Mouse (Mus musculus): Measurements from ENCODE around the gene Upp2.
A peak's percentile ranks its signal among the peaks of the same experiment; 100 is the strongest.

Upp2 gene

DNA sequence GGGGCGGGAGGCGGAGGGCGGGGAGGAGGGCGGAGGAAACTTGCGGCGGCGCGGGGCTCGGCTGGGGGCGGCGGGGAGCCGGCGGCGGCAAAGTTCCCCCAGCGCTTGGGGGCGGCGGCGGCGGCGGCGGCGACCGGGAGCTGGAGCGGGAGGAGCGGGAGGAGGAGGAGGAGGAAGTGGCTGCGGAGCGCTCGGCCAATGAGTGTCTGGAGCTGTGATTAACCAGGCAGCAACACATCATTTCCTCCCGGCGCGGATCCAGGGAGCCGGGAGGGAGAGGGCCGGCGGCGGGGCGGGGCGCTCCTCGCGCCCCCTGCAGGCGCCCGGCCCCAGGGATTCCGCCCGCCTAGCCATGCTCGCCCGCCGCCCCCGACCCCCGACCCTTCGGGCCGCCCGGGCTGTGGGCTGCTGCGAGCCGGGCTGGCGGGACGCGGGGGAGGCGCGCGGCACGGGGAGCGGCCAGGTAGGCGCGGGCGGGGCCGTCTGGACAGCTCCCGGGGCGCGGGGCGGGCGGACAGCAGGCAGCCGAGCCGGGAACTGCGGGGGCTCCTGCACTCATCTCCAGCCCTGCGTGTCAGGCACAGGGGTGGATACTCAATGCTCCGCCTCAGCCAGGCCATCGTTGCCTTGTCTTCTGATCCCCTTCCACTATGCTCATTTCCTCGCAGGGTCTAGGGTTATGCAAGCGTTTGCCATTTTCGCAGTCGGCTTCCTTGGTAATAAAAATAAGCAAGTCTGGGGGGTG is at the start of gene Upp2, which contains the start of gene Acvr1:
Upp2 (plus strand) TSS at position 233 of the 745 bp plus-strand sequence.
Acvr1 (minus strand) TSS at position 92 of the 745 bp plus-strand sequence.
- DNase-seq (ENCODE audit: low spot score): peak; percentile 20

DNA sequence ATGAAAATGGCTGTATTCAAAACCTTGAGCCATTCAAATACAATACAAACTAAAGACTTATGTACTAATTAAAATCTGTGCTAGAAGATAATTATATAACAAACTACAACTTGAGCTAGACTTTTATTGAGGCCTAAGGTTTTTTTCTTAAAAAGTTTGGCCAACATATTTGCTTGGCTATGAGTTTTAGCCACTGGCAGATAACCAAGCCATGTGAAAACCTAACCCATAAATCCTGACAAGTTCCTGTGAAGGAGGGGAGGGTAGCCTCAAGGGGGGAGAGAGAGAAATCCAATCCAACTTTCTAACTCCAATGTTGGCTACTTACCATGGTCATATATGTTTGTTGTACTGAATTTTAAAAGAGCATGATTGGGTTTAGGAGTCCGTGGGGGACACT is 48.6 kb upstream of the Upp2 start:
- DNase-seq (ENCODE audit: low spot score): no peak

GRCm38 (mm10) chr2:58520727-58521126 is 46.4 kb upstream of the Upp2 start:
- no peak for DNase-seq (ENCODE audit: low spot score)

DNA sequence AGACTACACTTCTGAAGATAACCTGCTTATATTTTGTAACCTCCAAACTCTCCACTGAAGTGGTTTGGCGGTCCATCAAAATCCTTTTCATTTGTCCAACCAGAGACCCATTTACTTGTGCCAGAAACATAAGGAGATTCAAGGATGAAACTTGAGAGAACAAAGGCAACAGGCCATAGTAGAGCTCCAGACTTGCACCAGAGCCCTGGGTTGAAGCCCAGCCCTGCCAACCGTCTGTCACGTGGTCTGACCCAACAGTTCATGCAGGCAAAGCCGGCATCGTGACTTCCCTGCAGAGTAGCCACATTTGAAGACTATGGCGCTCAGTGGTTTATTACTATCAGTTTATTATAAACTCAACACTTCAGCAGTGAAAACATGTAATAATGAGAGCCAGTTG is 45.5 kb upstream of the Upp2 start:
- DNase-seq (ENCODE audit: low spot score): no peak

DNA sequence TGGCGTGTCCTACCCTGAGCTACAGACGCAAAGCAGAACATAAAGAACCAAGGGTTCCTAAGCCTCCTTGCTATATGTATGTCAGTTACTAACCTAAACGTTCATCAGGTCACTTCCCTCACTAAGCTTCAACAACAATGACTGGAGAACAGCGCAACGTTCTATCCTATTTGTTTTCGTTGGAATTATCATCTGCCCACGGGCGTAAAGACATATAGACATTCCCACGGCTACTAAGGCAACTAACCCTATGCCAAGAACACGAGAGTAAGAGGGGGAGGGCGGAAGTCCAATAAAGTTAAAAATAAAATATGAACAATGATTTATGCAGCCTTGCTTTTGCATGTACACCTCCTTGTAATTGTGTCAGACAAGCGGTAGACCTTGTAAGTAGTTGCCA is 44.0 kb upstream of the Upp2 start:
- no peak for DNase-seq (ENCODE audit: low spot score)

GRCm38 (mm10) chr2:58523894-58524293 is 43.2 kb upstream of the Upp2 start:
- DNase-seq (ENCODE audit: low spot score): no peak

- DNase-seq (ENCODE audit: low spot score): no peak
These were observed 42.7 kb upstream of the Upp2 start for GRCm38 (mm10) chr2:58524356-58524755.

- no peak for DNase-seq (ENCODE audit: low spot score)
These were observed 39.3 kb upstream of the Upp2 start for GRCm38 (mm10) chr2:58527786-58528185.

- DNase-seq (ENCODE audit: low spot score): no peak
These were observed 37.7 kb upstream of the Upp2 start for GRCm38 (mm10) chr2:58529384-58529783.

- no peak for DNase-seq (ENCODE audit: low spot score)
These were observed 37.1 kb upstream of the Upp2 start for GRCm38 (mm10) chr2:58529860-58530440.

GRCm38 (mm10) chr2:58530521-58530920 is 36.6 kb upstream of the Upp2 start:
- DNase-seq (ENCODE audit: low spot score): no peak

DNA sequence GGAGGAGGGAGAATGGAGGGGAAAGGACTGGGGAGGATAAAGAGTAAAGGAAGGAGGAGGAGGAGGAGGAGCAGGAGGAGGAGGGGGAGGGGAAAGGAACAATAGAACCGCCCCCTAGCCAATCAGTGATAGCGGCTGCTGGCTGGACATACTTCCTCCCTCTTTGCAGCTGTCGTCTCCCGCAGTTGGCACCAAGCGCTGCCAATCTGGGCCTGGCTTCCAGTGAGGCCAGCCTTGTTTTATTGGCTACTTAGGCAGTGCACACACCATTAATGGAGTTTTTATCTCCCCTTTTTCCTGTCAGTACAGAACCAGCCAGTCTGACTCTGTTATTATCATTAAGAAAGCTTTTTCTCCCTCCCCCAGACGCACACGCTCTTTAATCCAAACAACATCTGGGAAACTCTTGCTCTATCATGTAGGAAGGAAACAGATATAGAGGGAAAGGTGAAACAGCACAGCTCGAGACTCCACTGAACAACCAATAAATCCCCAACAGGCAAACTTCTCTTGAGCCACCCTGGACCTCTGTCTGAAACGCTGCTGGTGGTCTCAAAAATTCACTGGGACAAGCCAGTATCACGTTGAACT is 34.7 kb upstream of the Upp2 start:
- no peak for DNase-seq (ENCODE audit: low spot score)

DNA sequence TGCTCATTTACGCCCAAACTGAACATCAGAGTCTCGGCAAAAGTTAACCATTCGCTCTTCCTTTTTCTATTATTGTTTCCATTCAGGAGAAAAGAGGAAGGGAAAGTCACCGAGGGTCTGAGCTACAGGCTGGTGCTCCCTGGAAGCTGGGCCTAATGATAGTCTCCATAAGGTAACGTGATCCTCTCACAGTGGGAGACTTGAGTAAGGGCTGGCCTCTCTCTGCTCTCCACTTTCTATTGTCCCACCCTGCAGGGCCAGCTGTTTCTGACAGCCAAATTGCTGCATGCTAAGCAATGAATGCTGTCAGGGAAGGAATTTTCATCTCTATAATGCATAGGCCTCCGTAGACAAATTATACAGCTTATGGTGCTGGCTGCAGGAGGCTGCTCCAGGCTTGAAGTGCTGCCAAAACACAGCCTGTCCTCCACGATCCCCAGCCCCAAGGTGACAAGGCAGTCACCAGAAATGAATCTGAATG is 33.5 kb upstream of the Upp2 start:
- no peak for DNase-seq (ENCODE audit: low spot score)

GRCm38 (mm10) chr2:58534379-58534778 is 32.7 kb upstream of the Upp2 start:
- DNase-seq (ENCODE audit: low spot score): no peak

DNA sequence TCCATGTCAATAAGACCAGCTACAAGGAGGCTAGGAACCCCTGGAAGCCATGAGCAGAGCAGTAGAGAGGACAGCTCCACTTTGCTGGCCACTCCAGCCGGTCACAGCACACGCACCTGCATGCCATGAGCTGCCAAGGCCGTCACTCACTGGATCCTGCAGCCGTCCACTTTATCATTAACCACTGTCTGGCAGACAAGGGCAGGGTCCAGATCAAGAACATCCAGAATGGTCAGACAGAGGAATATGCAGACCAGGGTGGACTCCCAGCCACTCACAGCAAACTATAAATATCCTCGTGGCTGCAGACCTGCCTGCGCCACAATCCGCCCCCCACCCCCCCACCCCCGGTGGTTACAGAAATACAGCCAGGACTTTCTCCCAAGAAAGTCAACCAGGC is 31.9 kb upstream of the Upp2 start:
- DNase-seq (ENCODE audit: low spot score): no peak

DNA sequence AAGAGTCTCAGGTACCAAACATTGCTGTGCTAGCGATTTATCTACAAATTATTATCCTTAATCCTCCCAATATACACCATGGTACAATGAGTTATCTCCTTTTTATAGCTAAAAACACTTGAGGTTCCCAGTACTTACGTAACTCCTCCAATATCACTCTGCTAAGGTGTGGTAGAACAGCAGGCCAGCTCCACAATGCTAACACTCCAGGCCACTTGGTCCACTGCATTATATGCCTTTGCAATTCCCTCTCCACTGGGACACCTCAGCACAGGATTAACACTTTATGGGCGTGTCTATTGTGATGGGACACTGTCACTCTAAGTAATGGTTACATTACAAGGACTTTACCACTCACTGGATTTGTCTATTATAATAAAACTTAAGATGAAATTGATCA is 30.3 kb upstream of the Upp2 start:
- DNase-seq (ENCODE audit: low spot score): no peak

GRCm38 (mm10) chr2:58538196-58538595 is 28.9 kb upstream of the Upp2 start:
- no peak for DNase-seq (ENCODE audit: low spot score)

DNA sequence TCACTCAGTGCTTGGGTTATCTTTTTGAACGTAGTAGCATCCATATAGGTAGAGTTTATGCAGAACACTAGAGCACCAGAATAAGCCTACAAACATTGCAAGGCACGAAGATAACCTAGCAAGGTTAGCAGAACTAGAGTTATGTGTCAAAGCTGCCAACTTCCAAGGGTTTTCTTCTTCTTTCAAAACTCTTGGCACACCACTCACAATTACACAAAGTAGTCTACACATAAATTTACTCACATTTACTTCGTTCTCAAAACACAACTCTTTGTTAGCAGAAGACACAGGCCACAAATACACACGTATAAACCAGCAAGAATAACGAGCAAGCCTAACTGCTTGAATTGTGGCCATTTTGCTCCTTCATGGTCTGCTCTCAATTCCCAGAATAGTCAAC is 23.8 kb upstream of the Upp2 start:
- DNase-seq (ENCODE audit: low spot score): no peak

- no peak for DNase-seq (ENCODE audit: low spot score)
These were observed 22.7 kb upstream of the Upp2 start for GRCm38 (mm10) chr2:58544368-58544767.

- no peak for DNase-seq (ENCODE audit: low spot score)
These were observed 20.8 kb upstream of the Upp2 start for GRCm38 (mm10) chr2:58546264-58546663.

DNA sequence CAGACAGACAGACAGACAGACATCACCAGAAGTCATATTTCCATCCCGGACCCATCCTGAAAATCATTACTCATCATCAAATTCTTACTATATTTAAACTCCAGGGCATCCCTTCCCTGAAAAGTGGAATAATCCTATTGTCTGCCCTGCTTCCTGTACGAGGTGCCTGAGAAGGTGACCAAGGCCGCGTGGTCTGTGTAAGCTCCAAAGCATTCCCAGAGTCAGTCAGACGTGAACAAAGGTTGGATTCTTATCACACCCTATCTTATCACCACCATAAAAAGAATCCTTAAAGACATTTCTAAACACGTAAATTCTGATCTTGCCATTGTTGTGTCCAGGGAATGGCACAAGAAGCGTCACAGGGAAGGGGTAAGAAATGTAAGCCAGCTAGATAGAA is 18.2 kb upstream of the Upp2 start:
- DNase-seq (ENCODE audit: low spot score): no peak

DNA sequence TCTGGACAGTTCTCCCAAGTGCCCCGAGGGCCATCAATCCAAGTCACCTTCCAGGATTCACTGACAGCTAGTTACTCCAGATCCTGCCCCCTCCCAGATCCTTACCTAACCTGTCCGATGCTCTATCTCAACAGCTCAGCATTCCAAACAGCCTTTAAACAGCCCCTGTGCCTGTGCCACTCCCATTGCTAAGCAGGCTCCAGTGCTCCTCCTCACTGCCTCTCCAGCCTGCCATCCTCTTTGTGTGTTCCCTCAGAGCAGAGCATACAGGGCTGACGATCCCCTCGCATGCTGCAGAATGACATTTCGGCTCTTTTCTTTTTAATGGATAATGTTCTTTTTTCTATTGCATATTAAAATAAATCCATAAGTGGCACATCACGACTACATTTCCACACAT is 17.1 kb upstream of the Upp2 start:
- no peak for DNase-seq (ENCODE audit: low spot score)

GRCm38 (mm10) chr2:58550488-58550887 is 16.6 kb upstream of the Upp2 start:
- no peak for DNase-seq (ENCODE audit: low spot score)

Data from T-cell, adult 2 months (primary cell).